Comparison of ENCODE assay signal across 9 mouse cellular contexts in the genomic region with DNA sequence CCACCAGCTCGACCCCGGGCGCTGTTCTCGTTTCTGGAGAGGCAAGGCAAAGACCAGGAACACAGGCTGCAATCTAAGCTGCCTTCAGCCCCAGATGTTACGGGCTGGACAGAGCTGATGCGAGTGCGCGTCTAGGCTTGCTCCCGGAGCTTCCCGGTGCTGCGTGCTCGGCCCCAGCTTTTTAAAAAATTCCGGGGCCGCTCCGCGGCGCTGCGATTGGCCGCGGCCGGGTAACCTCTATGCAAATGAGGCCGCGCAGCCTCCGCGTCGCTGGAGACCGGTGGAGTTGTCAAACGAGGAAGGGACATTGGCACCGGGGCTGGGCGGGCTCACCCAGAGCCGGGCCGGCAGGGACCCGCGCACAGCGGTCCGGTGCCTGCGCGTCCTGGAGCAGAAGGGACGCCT. TPM values are rescaled to one million over a fixed set of nuclear protein-coding genes. Genes with fewer than 3 reads are reported as not detected.
DNase-seq lines count a peak whose midpoint lies in the region; ATAC-seq lines count a peak whose summit lies in the region.
"Had no signal": no experiment of that assay in that cellular context is flagged by ENCODE, and none has a peak within 500 bp of the region (broad histone marks: within the 10 kb centered on the region; RNA-seq: fewer than 3 reads in every experiment).

No protein-coding gene starts in this region.

- H3K4me2 ChIP-seq in heart, embryonic 16.5 days (ENCODE audit: low read depth, low read length) = peak overlapping the region; percentile 58
- peak overlapping the region; percentile 48 for H3K4me2 ChIP-seq in midbrain, embryonic 14.5 days (ENCODE audit: low read length)

- 0% methylated on average over 36 of the region's 39 CpGs for WGBS in heart, embryonic 16.5 days
- under 1% methylated on average over 39 of the region's 39 CpGs for WGBS in limb, embryonic 10.5 days
- WGBS in midbrain, embryonic 14.5 days = under 1% methylated on average over 39 of the region's 39 CpGs

- H3K9ac ChIP-seq in heart, embryonic 16.5 days (ENCODE audit: low read length) = no peak overlapping the region
- no peak overlapping the region for H3K9ac ChIP-seq in midbrain, embryonic 14.5 days (replicated peaks; ENCODE audit: low read length)

- H3K27ac ChIP-seq in heart, embryonic 16.5 days (ENCODE audit: low read length) = no peak overlapping the region
- 0 out of 2 replicates have a peak overlapping the region, but pooled peaks have one; percentile 8 for H3K27ac ChIP-seq in limb, embryonic 10.5 days
- H3K27ac ChIP-seq in midbrain, embryonic 14.5 days (replicated peaks; ENCODE audit: low read depth, low read length) = no peak overlapping the region

- no peaks in the 10 kb centered on the region for H3K9me3 ChIP-seq in heart, embryonic 16.5 days (replicated peaks; ENCODE audit: control insufficient read depth, low read length)
- no peaks in the 10 kb centered on the region for H3K9me3 ChIP-seq in limb, embryonic 10.5 days (replicated peaks)
- no peaks in the 10 kb centered on the region for H3K9me3 ChIP-seq in midbrain, embryonic 14.5 days (ENCODE audit: control insufficient read depth, low read length)

- H3K4me3 ChIP-seq in heart, embryonic 16.5 days (ENCODE audit: low read length) = peak overlapping the region; percentile 45
- H3K4me3 ChIP-seq in limb, embryonic 10.5 days = peak overlapping the region; percentile 54
- H3K4me3 ChIP-seq in midbrain, embryonic 14.5 days (replicated peaks; ENCODE audit: low read depth, low read length) = peak overlapping the region; percentile 23

- no peaks in the 10 kb centered on the region for H3K36me3 ChIP-seq in heart, embryonic 16.5 days (ENCODE audit: control insufficient read depth, insufficient read depth)
- H3K36me3 ChIP-seq in limb, embryonic 10.5 days = no peaks in the 10 kb centered on the region
- H3K36me3 ChIP-seq in midbrain, embryonic 14.5 days (ENCODE audit: control insufficient read depth, insufficient read depth, low read length) = no peaks in the 10 kb centered on the region

- peak; percentile 93 for DNase-seq in heart, adult 11 months
- no peak for DNase-seq in heart, postnatal 25 days (ENCODE audit: low spot score)
- peak; percentile 51 for DNase-seq in adrenal gland, postnatal 10 days
- peak; percentile 80 for DNase-seq in limb, embryonic 10.5 days (ENCODE audit: low spot score)
- DNase-seq in midbrain, embryonic 14.5 days = peak; percentile 63
- DNase-seq in right cerebral cortex, postnatal 4 days = no peak

- peak; percentile 21 for ATAC-seq in heart, embryonic 16.5 days (replicated peaks; ENCODE audit: extremely low read depth, insufficient read depth, low FRiP score)
- peak; percentile 34; the same call in 1 of the 2 replicates for ATAC-seq in midbrain, embryonic 14.5 days (ENCODE audit: low FRiP score, low TSS enrichment)
- no peak for ATAC-seq in erythroblast, adult 5-6 weeks (replicated peaks; ENCODE audit: low FRiP score, poor library complexity, severe bottlenecking)

- intact Hi-C loops in heart, postnatal 25 days (cut with DNase I) = loop anchor here (10.0 kb wide), 1 partner anchor 1001 kb away; no protein-coding TSS in a partner anchor

- H3K27me3 ChIP-seq in heart, embryonic 16.5 days (ENCODE audit: control insufficient read depth, insufficient read depth, low read length) = peaks cover 90% of the 10 kb centered on the region
- H3K27me3 ChIP-seq in limb, embryonic 10.5 days (ENCODE audit: low read depth, poor library complexity, severe bottlenecking) = peaks cover 100% of the 10 kb centered on the region
- peaks cover 95% of the 10 kb centered on the region for H3K27me3 ChIP-seq in midbrain, embryonic 14.5 days (ENCODE audit: control insufficient read depth, insufficient read depth, low read length)

- H3K4me1 ChIP-seq in heart, embryonic 16.5 days (ENCODE audit: control insufficient read depth, insufficient read depth, low read length) = peaks cover 9% of the 10 kb centered on the region; the same call in 1 of the 2 replicates
- H3K4me1 ChIP-seq in limb, embryonic 10.5 days = peaks cover 44% of the 10 kb centered on the region
- peaks cover 9% of the 10 kb centered on the region; the same call in 1 of the 2 replicates for H3K4me1 ChIP-seq in midbrain, embryonic 14.5 days (ENCODE audit: control insufficient read depth, insufficient read depth, low read length)

RNA-seq across cellular contexts. Expression of a gene that starts 5.2 kb away (rescaled TPM):
- total RNA-seq in heart, postnatal 25 days (2021) = not detected
- total RNA-seq in adrenal gland, postnatal 10 days (2021) = not detected
- not detected in 2 replicates for polyA plus RNA-seq in heart, embryonic 16.5 days (2015; fragmentation: Nextera tagmentation; extraction: Ambion mirVana)
- polyA plus RNA-seq in limb, embryonic 10.5 days (2016; fragmentation: Nextera tagmentation; extraction: Ambion mirVana) = not detected in 2 replicates
- 0.07 and 0.09 TPM in 2 replicates for polyA plus RNA-seq in midbrain, embryonic 14.5 days (2014; fragmentation: Nextera tagmentation; extraction: Ambion mirVana)
- total RNA-seq in erythroblast, adult 5-6 weeks (2015; ENCODE audit: low replicate concordance) = not detected in 2 replicates
- not detected in 2 replicates for total RNA-seq in erythroblast, adult 5-6 weeks (2017; ENCODE audit: low replicate concordance)
- total RNA-seq: adrenal gland, adult 18-20 months had no signal

RNA-seq across cellular contexts. Expression of a gene that starts 6.2 kb away (rescaled TPM):
- 10 to 100 TPM; 32.5 to 32.8 TPM for total RNA-seq in heart, postnatal 25 days (2021)
- 10 to 100 TPM; 58.6 to 68.0 TPM for total RNA-seq in adrenal gland, postnatal 10 days (2021)
- 135 and 144 TPM in 2 replicates for polyA plus RNA-seq in heart, embryonic 16.5 days (2015; fragmentation: Nextera tagmentation; extraction: Ambion mirVana)
- polyA plus RNA-seq in limb, embryonic 10.5 days (2016; fragmentation: Nextera tagmentation; extraction: Ambion mirVana) = 338 and 339 TPM in 2 replicates
- polyA plus RNA-seq in midbrain, embryonic 14.5 days (2014; fragmentation: Nextera tagmentation; extraction: Ambion mirVana) = 167 and 169 TPM in 2 replicates
- total RNA-seq in erythroblast, adult 5-6 weeks (2015; ENCODE audit: low replicate concordance) = 44.7 and 58.2 TPM in 2 replicates
- total RNA-seq in erythroblast, adult 5-6 weeks (2017; ENCODE audit: low replicate concordance) = 30.2 and 31.6 TPM in 2 replicates

RNA-seq across cellular contexts. Expression of a gene that starts 11.1 kb away (rescaled TPM):
- not detected for total RNA-seq in heart, postnatal 25 days (2021)
- not detected for total RNA-seq in adrenal gland, postnatal 10 days (2021)
- polyA plus RNA-seq in heart, embryonic 16.5 days (2015; fragmentation: Nextera tagmentation; extraction: Ambion mirVana) = 0.16 TPM in 1 of 2 replicates, not detected in the other
- not detected in 2 replicates for polyA plus RNA-seq in limb, embryonic 10.5 days (2016; fragmentation: Nextera tagmentation; extraction: Ambion mirVana)
- polyA plus RNA-seq in midbrain, embryonic 14.5 days (2014; fragmentation: Nextera tagmentation; extraction: Ambion mirVana) = 0.15 and 0.33 TPM in 2 replicates
- total RNA-seq in erythroblast, adult 5-6 weeks (2015; ENCODE audit: low replicate concordance) = not detected in 2 replicates
- total RNA-seq in erythroblast, adult 5-6 weeks (2017; ENCODE audit: low replicate concordance) = not detected in 2 replicates
- total RNA-seq: adrenal gland, adult 18-20 months had no signal

Comparison
In these comparisons a context has a peak if more than half of its experiments do, and no peak if none do; other contexts are left out.
1. DNase-seq: peak in heart, adult 11 months (single experiment), adrenal gland, postnatal 10 days (single experiment), limb, embryonic 10.5 days (single experiment) and midbrain, embryonic 14.5 days (single experiment); none in heart, postnatal 25 days (single experiment) and right cerebral cortex, postnatal 4 days (single experiment).
2. Peak in every context shown above with its lines, with median percentiles within 50 percentile points of each other: H3K4me3 ChIP-seq.